In genomic region chr2:181519201-181519600, GRCm38 (mm10) we compare ENCODE assay signal across 8 mouse cellular contexts. TPM values are rescaled to one million over a fixed set of nuclear protein-coding genes. Genes with fewer than 3 reads are reported as not detected.
A peak's percentile ranks its signal among the peaks of the same experiment; 100 is the strongest.
DNase-seq lines count a peak whose midpoint lies in the region; ATAC-seq and TF ChIP-seq lines count a peak whose summit lies in the region.

No protein-coding gene starts in this region.

- no peak for ATAC-seq in G1E (ENCODE audit: extremely low read depth, insufficient number of reproducible peaks, low FRiP score, poor library complexity, severe bottlenecking)
- no peak for ATAC-seq in midbrain, embryonic 11.5 days (ENCODE audit: low FRiP score)
- no peak for ATAC-seq in megakaryocyte-erythroid progenitor cell, adult 5-6 weeks (replicated peaks; ENCODE audit: low FRiP score, low TSS enrichment, poor library complexity, severe bottlenecking)

- TF ChIP-seq CTCF in gastrocnemius, adult 2 months (IDR thresholded peaks at IDR 0.05): no peak
- no peak for TF ChIP-seq CTCF in G1E (IDR thresholded peaks at IDR 0.05; ENCODE audit: low read depth, low read length)

- peak overlapping the region; percentile 93 for H3K9ac ChIP-seq in midbrain, embryonic 11.5 days (ENCODE audit: low read length)

- peak overlapping the region; percentile 99 for H3K27ac ChIP-seq in gastrocnemius, adult 2 months
- H3K27ac ChIP-seq in hindbrain, embryonic 10.5 days: peak overlapping the region; percentile 98
- H3K27ac ChIP-seq in midbrain, embryonic 11.5 days (ENCODE audit: low read depth, low read length): peak overlapping the region; percentile 96

- H3K27me3 ChIP-seq in G1E (ENCODE audit: insufficient read depth, low read length): no peaks in the 10 kb centered on the region
- H3K27me3 ChIP-seq in hindbrain, embryonic 10.5 days (ENCODE audit: insufficient read depth, poor library complexity, severe bottlenecking): no peaks in the 10 kb centered on the region
- no peaks in the 10 kb centered on the region for H3K27me3 ChIP-seq in midbrain, embryonic 11.5 days (ENCODE audit: control insufficient read depth, insufficient read depth, low read length)

- peak overlapping the region; percentile 100 for H3K4me3 ChIP-seq in gastrocnemius, adult 2 months
- H3K4me3 ChIP-seq in G1E (ENCODE audit: low read depth, low read length): peak overlapping the region; percentile 96
- peak overlapping the region; percentile 76 for H3K4me3 ChIP-seq in hindbrain, embryonic 10.5 days
- H3K4me3 ChIP-seq in midbrain, embryonic 11.5 days (ENCODE audit: low read depth, low read length): peak overlapping the region; percentile 87

- H3K36me3 ChIP-seq in G1E (replicated peaks): peaks cover 72% of the 10 kb centered on the region
- peaks cover 54% of the 10 kb centered on the region for H3K36me3 ChIP-seq in hindbrain, embryonic 10.5 days
- H3K36me3 ChIP-seq in midbrain, embryonic 11.5 days (ENCODE audit: control insufficient read depth, insufficient read depth, low read length): peaks cover 7% of the 10 kb centered on the region

- no peak for DNase-seq in gastrocnemius, adult 2 months
- DNase-seq in gastrocnemius, postnatal 10 days: no peak
- no peak for DNase-seq in G1E (ENCODE audit: low spot score)
- no peak for DNase-seq in hindbrain, embryonic 10.5 days (ENCODE audit: low spot score)
- peak; percentile 81 for DNase-seq in midbrain, embryonic 11.5 days (ENCODE audit: low spot score, missing footprints)
- DNase-seq in frontal cortex, postnatal 14 days (ENCODE audit: low spot score in 2 of 2): no peak
- DNase-seq in left cerebral cortex, postnatal 25 days (ENCODE audit: low spot score in 2 of 2): no peak

- no peaks in the 10 kb centered on the region for H3K9me3 ChIP-seq in G1E (replicated peaks)
- H3K9me3 ChIP-seq in hindbrain, embryonic 10.5 days: no peaks in the 10 kb centered on the region
- no peaks in the 10 kb centered on the region for H3K9me3 ChIP-seq in midbrain, embryonic 11.5 days (ENCODE audit: control insufficient read depth, low read length)

- peak overlapping the region; percentile 59 for H3K4me2 ChIP-seq in midbrain, embryonic 11.5 days

- peaks cover 34% of the 10 kb centered on the region for H3K4me1 ChIP-seq in G1E (ENCODE audit: insufficient read depth, low read depth, low read length)
- H3K4me1 ChIP-seq in hindbrain, embryonic 10.5 days (replicated peaks): peaks cover 23% of the 10 kb centered on the region
- H3K4me1 ChIP-seq in midbrain, embryonic 11.5 days (ENCODE audit: control insufficient read depth, insufficient read depth, low read length): peaks cover 15% of the 10 kb centered on the region

- WGBS in hindbrain, embryonic 10.5 days: 86% methylated on average over 3 of the region's 3 CpGs
- WGBS in midbrain, embryonic 11.5 days: 80% methylated on average over 3 of the region's 3 CpGs

- intact Hi-C loops in gastrocnemius, adult 2 months (cut with DNase I): no loop called here
- intact Hi-C loops in left cerebral cortex, postnatal 25 days (cut with DNase I): no loop called here

RNA-seq across cellular contexts. Expression of gene Dnajc5, which starts 1.1 kb away (rescaled TPM):
- total RNA-seq in gastrocnemius, adult 2 months (2021): 10 to 100 TPM; 43.7 to 46.6 TPM
- 10 to 100 TPM; 67.5 to 70.1 TPM for total RNA-seq in gastrocnemius, postnatal 10 days (2021)
- total RNA-seq in G1E (2014; fragmentation: Nextera tagmentation) (41.9 and 46.4 TPM in 2 replicates), G1E (2017) (49.5 and 52.7 TPM in 2 replicates)
- 34.3 and 34.8 TPM in 2 replicates for polyA plus RNA-seq in G1E (2012)
- polyA plus RNA-seq in hindbrain, embryonic 10.5 days (2016; fragmentation: Nextera tagmentation; extraction: Ambion mirVana): 101 and 108 TPM in 2 replicates
- polyA plus RNA-seq in midbrain, embryonic 11.5 days (2014; fragmentation: Nextera tagmentation; extraction: Ambion mirVana): 93.6 and 102 TPM in 2 replicates
- total RNA-seq in megakaryocyte-erythroid progenitor cell, adult 5-6 weeks (2014; fragmentation: Nextera tagmentation): 38.6 and 48.6 TPM in 2 replicates
- total RNA-seq in megakaryocyte-erythroid progenitor cell, adult 5-6 weeks (2017): 34.9 and 38.1 TPM in 2 replicates
- 100 to 1,000 TPM; 289 to 296 TPM for total RNA-seq in left cerebral cortex, postnatal 25 days (2021)

RNA-seq across cellular contexts. Expression of gene Tpd52l2, which starts 22.3 kb away (rescaled TPM):
- 10 to 100 TPM; 47.0 to 52.5 TPM for total RNA-seq in gastrocnemius, adult 2 months (2021)
- 10 to 100 TPM; 69.9 to 72.9 TPM for total RNA-seq in gastrocnemius, postnatal 10 days (2021)
- total RNA-seq in G1E (2014; fragmentation: Nextera tagmentation) (56.4 and 65.2 TPM in 2 replicates), G1E (2017) (87.1 and 89.2 TPM in 2 replicates)
- polyA plus RNA-seq in G1E (2012): 45.3 and 47.1 TPM in 2 replicates
- polyA plus RNA-seq in hindbrain, embryonic 10.5 days (2016; fragmentation: Nextera tagmentation; extraction: Ambion mirVana): 161 and 169 TPM in 2 replicates
- polyA plus RNA-seq in midbrain, embryonic 11.5 days (2014; fragmentation: Nextera tagmentation; extraction: Ambion mirVana): 146 and 149 TPM in 2 replicates
- total RNA-seq in megakaryocyte-erythroid progenitor cell, adult 5-6 weeks (2014; fragmentation: Nextera tagmentation): 65.2 and 70.9 TPM in 2 replicates
- total RNA-seq in megakaryocyte-erythroid progenitor cell, adult 5-6 weeks (2017): 106 and 151 TPM in 2 replicates
- total RNA-seq in left cerebral cortex, postnatal 25 days (2021): 10 to 100 TPM; 74.7 to 76.8 TPM

RNA-seq across cellular contexts. Expression of gene Abhd16b, which starts 26.2 kb away (rescaled TPM):
- not detected for total RNA-seq in gastrocnemius, adult 2 months (2021)
- total RNA-seq in gastrocnemius, postnatal 10 days (2021): not detected
- not detected in 2 replicates for total RNA-seq in G1E (2014; fragmentation: Nextera tagmentation)
- total RNA-seq in G1E (2017): not detected in 2 replicates
- not detected in 2 replicates for polyA plus RNA-seq in G1E (2012)
- 0.08 TPM in 1 of 2 replicates, not detected in the other for polyA plus RNA-seq in hindbrain, embryonic 10.5 days (2016; fragmentation: Nextera tagmentation; extraction: Ambion mirVana)
- polyA plus RNA-seq in midbrain, embryonic 11.5 days (2014; fragmentation: Nextera tagmentation; extraction: Ambion mirVana): 0.15 and 0.21 TPM in 2 replicates
- not detected in 2 replicates for total RNA-seq in megakaryocyte-erythroid progenitor cell, adult 5-6 weeks (2014; fragmentation: Nextera tagmentation)
- total RNA-seq in megakaryocyte-erythroid progenitor cell, adult 5-6 weeks (2017): not detected in 2 replicates
- not detected for total RNA-seq in left cerebral cortex, postnatal 25 days (2021)

RNA-seq across cellular contexts. Expression of gene Zbtb46, which starts 60.0 kb away (rescaled TPM):
- total RNA-seq in gastrocnemius, adult 2 months (2021): 1 to 10 TPM; 4.9 to 6.7 TPM
- total RNA-seq in gastrocnemius, postnatal 10 days (2021): 1 to 10 TPM; 5.8 to 8.4 TPM
- total RNA-seq in G1E (2014; fragmentation: Nextera tagmentation): not detected in 2 replicates
- total RNA-seq in G1E (2017): 0.23 and 0.66 TPM in 2 replicates
- 0.04 TPM in 1 of 2 replicates, not detected in the other for polyA plus RNA-seq in G1E (2012)
- polyA plus RNA-seq in hindbrain, embryonic 10.5 days (2016; fragmentation: Nextera tagmentation; extraction: Ambion mirVana): 18.6 and 22.2 TPM in 2 replicates
- polyA plus RNA-seq in midbrain, embryonic 11.5 days (2014; fragmentation: Nextera tagmentation; extraction: Ambion mirVana): 16.2 and 16.5 TPM in 2 replicates
- total RNA-seq in megakaryocyte-erythroid progenitor cell, adult 5-6 weeks (2014; fragmentation: Nextera tagmentation): 22.8 and 38.7 TPM in 2 replicates
- 22.3 and 33.5 TPM in 2 replicates for total RNA-seq in megakaryocyte-erythroid progenitor cell, adult 5-6 weeks (2017)
- total RNA-seq in left cerebral cortex, postnatal 25 days (2021): 10 to 100 TPM; 11.2 to 15.3 TPM

Comparison
In these comparisons a context has a peak if more than half of its experiments do, and no peak if none do; other contexts are left out.
1. RNA of gene Dnajc5, which starts 1.1 kb away (total RNA-seq): 289 to 296 TPM in left cerebral cortex, postnatal 25 days; 67.5 to 70.1 TPM in gastrocnemius, postnatal 10 days, 41.9 to 52.7 TPM in G1E, 43.7 to 46.6 TPM in gastrocnemius, adult 2 months and 34.9 to 48.6 TPM in megakaryocyte-erythroid progenitor cell, adult 5-6 weeks; every median in the first group is over 4 times any median in the second.
2. Peak in every context shown above with its lines, with median percentiles within 50 percentile points of each other: H3K27ac ChIP-seq and H3K4me3 ChIP-seq.